Mouse (Mus musculus) intestine, embryonic 15.5 days (tissue): ENCODE results near the gene Gsn. TPM values are rescaled to one million over a fixed set of nuclear protein-coding genes. Genes with fewer than 3 reads are reported as not detected.

ENCODE experiments used
- ATAC-seq: fragments of 200-750 bp; cut with Nextera tagmentation; 2 replicates; pipeline ENCODE4 v1.8.0; 2017; ENCODE audit warnings: moderate TSS enrichment, moderate library complexity
- H3K27ac ChIP-seq: fragments of 300-500 bp; sonication (generic); 2 replicates; pipeline ENCODE4 v1.5.1; 2015; ENCODE audit warnings: mild to moderate bottlenecking, inconsistent platforms
- H3K27me3 ChIP-seq: fragments of 300-500 bp; sonication (generic); replicated peaks from 2 replicates; pipeline ENCODE4 v1.6.1; 2015; ENCODE audit warnings: inconsistent platforms
- H3K36me3 ChIP-seq: fragments of 300-500 bp; sonication (generic); 2 replicates; pipeline ENCODE4 v1.6.1; 2015; ENCODE audit warnings: inconsistent platforms
- H3K4me1 ChIP-seq: fragments of 300-500 bp; sonication (generic); replicated peaks from 2 replicates; pipeline ENCODE4 v1.6.1; 2015; ENCODE audit warnings: inconsistent platforms
- H3K4me2 ChIP-seq: fragments of 300-500 bp; sonication (generic); replicated peaks from 2 replicates; pipeline ENCODE4 v1.6.1; 2015; ENCODE audit warnings: mild to moderate bottlenecking, inconsistent platforms
- H3K4me3 ChIP-seq: fragments of 300-500 bp; sonication (generic); replicated peaks from 2 replicates; pipeline ENCODE4 v1.5.1; 2015; ENCODE audit warnings: inconsistent platforms
- H3K9ac ChIP-seq: fragments of 300-500 bp; sonication (generic); 2 replicates; pipeline ENCODE4 v1.6.1; 2015; ENCODE audit warnings: inconsistent platforms
- H3K9me3 ChIP-seq: fragments of 300-500 bp; sonication (generic); 2 replicates; pipeline ENCODE4 v1.6.1; 2016; ENCODE audit warnings: inconsistent platforms
- WGBS: fragments of 180-500 bp; shearing (Covaris S2); methylation state at CpG from one replicate; pipeline ENCODE4 v1.1.7; 2015; 5-methylcytosine and 5-hydroxymethylcytosine counted together
- polyA plus RNA-seq: library from polyadenylated mRNA; unstranded; fragments of >200 nt; fragmentation: Nextera tagmentation; extraction: Ambion mirVana; gene quantifications from 2 replicates; pipeline ENCODE4 v1.2.1, GENCODE M21; 2015

Gene Gsn
- 167 and 170 TPM in 2 replicates for polyA plus RNA-seq

GRCm38 (mm10) chr2:35255885-35256833 is at the start of gene Gsn:
Gene Gsn, plus strand, starts transcription at chr2:35256380.
- Histone ChIP-seq H3K4me2 (peak within 1 kb of the TSS; percentile 86), H3K36me3 (no peaks in the 10 kb centered on the region), H3K9me3 (no peaks in the 10 kb centered on the region), H3K27me3 (no peaks in the 10 kb centered on the region), H3K9ac (peak within 1 kb of the TSS; percentile 65), H3K4me1 (peaks cover 29% of the 10 kb centered on the region), H3K27ac (peak within 1 kb of the TSS; percentile 37; the same call in 1 of the 2 replicates), H3K4me3 (peak within 1 kb of the TSS; percentile 55)
- peak; percentile 97 for ATAC-seq
- 4% methylated on average over 54 of the region's 54 CpGs for WGBS

- H3K9ac ChIP-seq, result no peak overlapping the region
- H3K27ac ChIP-seq, result no peak overlapping the region
- no peaks in the 10 kb centered on the region for H3K4me1 ChIP-seq
- no peak overlapping the region for H3K4me2 ChIP-seq
- H3K27me3 ChIP-seq, result no peaks in the 10 kb centered on the region
- no peaks in the 10 kb centered on the region for H3K9me3 ChIP-seq
- no peaks in the 10 kb centered on the region for H3K36me3 ChIP-seq
- no peak overlapping the region for H3K4me3 ChIP-seq
- 87% methylated on average over 3 of the region's 3 CpGs for WGBS
- ATAC-seq, result no peak
These were observed 49.4 kb upstream of the Gsn start for GRCm38 (mm10) chr2:35206761-35207160.

- 66% methylated on average over 3 of the region's 3 CpGs for WGBS
These were observed 48.1 kb upstream of the Gsn start for GRCm38 (mm10) chr2:35208054-35208453.

GRCm38 (mm10) chr2:35208931-35209665 is 47.1 kb upstream of the Gsn start:
- H3K27ac ChIP-seq, result no peak overlapping the region
- WGBS, result 66% methylated on average over 8 of the region's 8 CpGs
- H3K4me1 ChIP-seq, result no peaks in the 10 kb centered on the region
- H3K9ac ChIP-seq, result no peak overlapping the region
- no peak overlapping the region for H3K4me2 ChIP-seq
- no peaks in the 10 kb centered on the region for H3K27me3 ChIP-seq
- H3K36me3 ChIP-seq, result no peaks in the 10 kb centered on the region
- no peak for ATAC-seq
- no peak overlapping the region for H3K4me3 ChIP-seq
- H3K9me3 ChIP-seq, result no peaks in the 10 kb centered on the region

More at GRCm38 (mm10) chr2:35208054-35208453, 48.1 kb upstream of the Gsn start:
- Histone ChIP-seq H3K9me3 (no peaks in the 10 kb centered on the region), H3K4me3 (no peak overlapping the region), H3K9ac (no peak overlapping the region), H3K4me1 (no peaks in the 10 kb centered on the region), H3K4me2 (no peak overlapping the region), H3K36me3 (no peaks in the 10 kb centered on the region), H3K27me3 (no peaks in the 10 kb centered on the region), H3K27ac (no peak overlapping the region)
- ATAC-seq, result no peak

- 72% methylated on average over 3 of the region's 3 CpGs for WGBS
- no peak overlapping the region for H3K4me3 ChIP-seq
- H3K36me3 ChIP-seq, result no peaks in the 10 kb centered on the region
- no peak overlapping the region for H3K4me2 ChIP-seq
- no peaks in the 10 kb centered on the region for H3K27me3 ChIP-seq
- no peak overlapping the region for H3K27ac ChIP-seq
- ATAC-seq, result peak; percentile 60
- no peaks in the 10 kb centered on the region for H3K9me3 ChIP-seq
- no peak overlapping the region for H3K9ac ChIP-seq
- peaks cover 3% of the 10 kb centered on the region; the same call in 1 of the 2 replicates for H3K4me1 ChIP-seq
These were observed 44.5 kb upstream of the Gsn start for GRCm38 (mm10) chr2:35211681-35212080.

GRCm38 (mm10) chr2:35213345-35213910 is 42.8 kb upstream of the Gsn start:
- Histone ChIP-seq H3K27ac (no peak overlapping the region), H3K9me3 (no peaks in the 10 kb centered on the region), H3K36me3 (no peaks in the 10 kb centered on the region), H3K4me1 (peaks cover 3% of the 10 kb centered on the region; the same call in 1 of the 2 replicates), H3K27me3 (no peaks in the 10 kb centered on the region), H3K9ac (no peak overlapping the region), H3K4me2 (no peak overlapping the region), H3K4me3 (no peak overlapping the region)
- ATAC-seq, result peak; percentile 58; the same call in 1 of the 2 replicates
- WGBS, result 61% methylated on average over 12 of the region's 12 CpGs

- Histone ChIP-seq H3K4me1 (peaks cover 3% of the 10 kb centered on the region; the same call in 1 of the 2 replicates), H3K27ac (no peak overlapping the region), H3K9me3 (no peaks in the 10 kb centered on the region), H3K36me3 (no peaks in the 10 kb centered on the region), H3K9ac (no peak overlapping the region), H3K4me2 (peak overlapping the region; percentile 52), H3K27me3 (no peaks in the 10 kb centered on the region), H3K4me3 (no peak overlapping the region)
- ATAC-seq, result peak; percentile 57
- WGBS, result 5% methylated on average over 12 of the region's 12 CpGs
These were observed 41.3 kb upstream of the Gsn start for GRCm38 (mm10) chr2:35214881-35215358.

- H3K9ac ChIP-seq, result no peak overlapping the region
- H3K4me1 ChIP-seq, result peaks cover 3% of the 10 kb centered on the region; the same call in 1 of the 2 replicates
- H3K4me3 ChIP-seq, result no peak overlapping the region
- no peak for ATAC-seq
- 78% methylated on average over 14 of the region's 14 CpGs for WGBS
- no peaks in the 10 kb centered on the region for H3K27me3 ChIP-seq
- no peaks in the 10 kb centered on the region for H3K9me3 ChIP-seq
- no peak overlapping the region for H3K27ac ChIP-seq
- H3K4me2 ChIP-seq, result no peak overlapping the region; the same call in 1 of the 2 replicates
- H3K36me3 ChIP-seq, result no peaks in the 10 kb centered on the region
These were observed 40.8 kb upstream of the Gsn start for GRCm38 (mm10) chr2:35215363-35215762.

GRCm38 (mm10) chr2:35216701-35217100 is 39.5 kb upstream of the Gsn start:
- Histone ChIP-seq H3K27ac (no peak overlapping the region), H3K4me3 (no peak overlapping the region), H3K36me3 (no peaks in the 10 kb centered on the region), H3K4me1 (peaks cover 3% of the 10 kb centered on the region; the same call in 1 of the 2 replicates), H3K9me3 (no peaks in the 10 kb centered on the region), H3K27me3 (no peaks in the 10 kb centered on the region), H3K9ac (no peak overlapping the region), H3K4me2 (no peak overlapping the region)
- ATAC-seq, result no peak
- 82% methylated on average over 2 of the region's 2 CpGs for WGBS

GRCm38 (mm10) chr2:35218736-35219135 is 37.4 kb upstream of the Gsn start:
- H3K4me2 ChIP-seq, result no peak overlapping the region
- no peak overlapping the region for H3K9ac ChIP-seq
- no peak for ATAC-seq
- 88% methylated on average over 3 of the region's 3 CpGs for WGBS
- H3K9me3 ChIP-seq, result no peaks in the 10 kb centered on the region
- H3K4me3 ChIP-seq, result no peak overlapping the region
- H3K36me3 ChIP-seq, result no peaks in the 10 kb centered on the region
- no peak overlapping the region for H3K27ac ChIP-seq
- H3K27me3 ChIP-seq, result no peaks in the 10 kb centered on the region
- peaks cover 3% of the 10 kb centered on the region; the same call in 1 of the 2 replicates for H3K4me1 ChIP-seq

- no peaks in the 10 kb centered on the region for H3K36me3 ChIP-seq
- no peaks in the 10 kb centered on the region for H3K4me1 ChIP-seq
- ATAC-seq, result no peak
- no peaks in the 10 kb centered on the region for H3K27me3 ChIP-seq
- no peak overlapping the region for H3K4me2 ChIP-seq
- H3K9ac ChIP-seq, result no peak overlapping the region
- H3K27ac ChIP-seq, result no peak overlapping the region
- H3K4me3 ChIP-seq, result no peak overlapping the region
- whole genome bisulfite sequencing, result 67% methylated on average over 6 of the region's 6 CpGs
- H3K9me3 ChIP-seq, result no peaks in the 10 kb centered on the region
These were observed 33.3 kb upstream of the Gsn start for GRCm38 (mm10) chr2:35222822-35223391.
